Mouse (Mus musculus) liver, embryonic 13.5 days (tissue): ENCODE data around the gene Zfp292. TPM values are rescaled to one million over a fixed set of nuclear protein-coding genes. Genes with fewer than 3 reads are reported as not detected.

ENCODE experiments used
- ATAC-seq: fragments of 200-750 bp; cut with Nextera tagmentation; 2 replicates; pipeline ENCODE4 v1.8.0; 2017; ENCODE audit warnings: low read depth, mild to moderate bottlenecking, moderate number of reproducible peaks, moderate library complexity
- DNase-seq: peaks from one replicate; pipeline ENCODE4 v3.0.0; 2022
- H3K27ac ChIP-seq: fragments of 300-500 bp; sonication (generic); 2 replicates; pipeline ENCODE4 v1.5.1; 2015; ENCODE audit warnings: moderate library complexity, mild to moderate bottlenecking, inconsistent platforms
- H3K27me3 ChIP-seq: fragments of 300-500 bp; sonication (generic); 2 replicates; pipeline ENCODE4 v1.6.1; 2015; ENCODE audit warnings: mild to moderate bottlenecking, inconsistent platforms
- H3K36me3 ChIP-seq: fragments of 300-500 bp; sonication (generic); 2 replicates; pipeline ENCODE4 v1.6.1; 2015; ENCODE audit warnings: mild to moderate bottlenecking, inconsistent platforms
- H3K4me1 ChIP-seq: fragments of 300-500 bp; sonication (generic); replicated peaks from 2 replicates; pipeline ENCODE4 v1.6.1; 2015; ENCODE audit warnings: inconsistent platforms
- H3K4me2 ChIP-seq: fragments of 300-500 bp; sonication (generic); 2 replicates; pipeline ENCODE4 v1.6.1; 2015; ENCODE audit warnings: inconsistent platforms, mild to moderate bottlenecking, moderate library complexity
- H3K4me3 ChIP-seq: fragments of 300-500 bp; sonication (generic); replicated peaks from 2 replicates; pipeline ENCODE4 v1.5.1; 2015; ENCODE audit warnings: mild to moderate bottlenecking, inconsistent platforms
- H3K9ac ChIP-seq: fragments of 300-500 bp; sonication (generic); 2 replicates; pipeline ENCODE4 v1.6.1; 2015; ENCODE audit warnings: mild to moderate bottlenecking, inconsistent platforms
- H3K9me3 ChIP-seq: fragments of 300-500 bp; sonication (generic); replicated peaks from 2 replicates; pipeline ENCODE4 v1.6.1; 2016; ENCODE audit warnings: inconsistent platforms
- WGBS: fragments of 180-500 bp; shearing (Covaris S2); methylation state at CpG from one replicate; pipeline ENCODE4 v1.1.7; 2015; ENCODE audit not compliant: insufficient replicate concordance; 5-methylcytosine and 5-hydroxymethylcytosine counted together
- polyA plus RNA-seq: library from polyadenylated mRNA; unstranded; fragments of >200 nt; fragmentation: Nextera tagmentation; extraction: Ambion mirVana; gene quantifications from 2 replicates; pipeline ENCODE4 v1.2.1, GENCODE M21; 2015

Zfp292 gene
- polyA plus RNA-seq, 1 experiment from 2014 or later: 4.2 TPM

GRCm38 (mm10) chr4:34900155-34900554 is 17.4 kb upstream of the Zfp292 start:
- ATAC-seq: no peak
- DNase-seq: no peak

GRCm38 (mm10) chr4:34899322-34899721 is 16.6 kb upstream of the Zfp292 start:
- Histone ChIP-seq H3K9ac (no peak overlapping the region), H3K4me2 (no peak overlapping the region), H3K4me3 (no peak overlapping the region), H3K27ac (no peak overlapping the region), H3K4me1 (no peaks in the 10 kb centered on the region), H3K9me3 (no peaks in the 10 kb centered on the region), H3K36me3 (no peaks in the 10 kb centered on the region), H3K27me3 (peaks cover 6% of the 10 kb centered on the region; the same call in 1 of the 2 replicates)
- no peak for ATAC-seq
- 67% methylated on average over 1 of the region's 1 CpGs for WGBS
- no peak for DNase-seq

More at GRCm38 (mm10) chr4:34900155-34900554, 17.4 kb upstream of the Zfp292 start:
- no peak overlapping the region for H3K4me3 ChIP-seq
- WGBS: 55% methylated on average over 9 of the region's 9 CpGs
- H3K27me3 ChIP-seq: peaks cover 6% of the 10 kb centered on the region; the same call in 1 of the 2 replicates
- H3K9ac ChIP-seq: no peak overlapping the region
- H3K27ac ChIP-seq: no peak overlapping the region
- no peaks in the 10 kb centered on the region for H3K9me3 ChIP-seq
- H3K4me2 ChIP-seq: no peak overlapping the region
- H3K4me1 ChIP-seq: no peaks in the 10 kb centered on the region
- no peaks in the 10 kb centered on the region for H3K36me3 ChIP-seq

GRCm38 (mm10) chr4:34898497-34898896 is 15.7 kb upstream of the Zfp292 start:
- H3K27me3 ChIP-seq: peaks cover 6% of the 10 kb centered on the region; the same call in 1 of the 2 replicates
- no peak overlapping the region for H3K4me3 ChIP-seq

GRCm38 (mm10) chr4:34893479-34893878 is 10.7 kb upstream of the Zfp292 start, which contains the start of gene Cga:
Gene Cga, plus strand, starts transcription at chr4:34893779.
- Histone ChIP-seq H3K27me3 (peaks cover 30% of the 10 kb centered on the region), H3K4me1 (peaks cover 16% of the 10 kb centered on the region), H3K27ac (no peak within 1 kb of the TSS), H3K9me3 (no peaks in the 10 kb centered on the region), H3K36me3 (no peaks in the 10 kb centered on the region), H3K9ac (no peak within 1 kb of the TSS), H3K4me3 (no peak within 1 kb of the TSS), H3K4me2 (no peak within 1 kb of the TSS)
- DNase-seq: no peak
- no peak for ATAC-seq
- 50% methylated on average over 1 of the region's 1 CpGs for WGBS

More at GRCm38 (mm10) chr4:34898497-34898896, 15.7 kb upstream of the Zfp292 start:
- H3K36me3 ChIP-seq: no peaks in the 10 kb centered on the region
- H3K9me3 ChIP-seq: no peaks in the 10 kb centered on the region
- 48% methylated on average over 2 of the region's 2 CpGs for WGBS
- H3K4me1 ChIP-seq: no peaks in the 10 kb centered on the region
- no peak overlapping the region for H3K4me2 ChIP-seq
- no peak overlapping the region for H3K9ac ChIP-seq
- H3K27ac ChIP-seq: no peak overlapping the region
- ATAC-seq: no peak
- no peak for DNase-seq

GRCm38 (mm10) chr4:34889812-34890185 is 7.0 kb upstream of the Zfp292 start:
- Histone ChIP-seq H3K9me3 (no peaks in the 10 kb centered on the region), H3K27me3 (peaks cover 26% of the 10 kb centered on the region), H3K27ac (no peak overlapping the region), H3K4me2 (0 out of 2 replicates have a peak overlapping the region, but pooled peaks have one; percentile 28), H3K36me3 (no peaks in the 10 kb centered on the region), H3K4me1 (peaks cover 34% of the 10 kb centered on the region), H3K4me3 (no peak overlapping the region), H3K9ac (0 out of 2 replicates have a peak overlapping the region, but pooled peaks have one; percentile 22)
- WGBS: 22% methylated on average over 2 of the region's 2 CpGs
- DNase-seq (no peak), ATAC-seq (no peak)

GRCm38 (mm10) chr4:34889101-34889811 is 6.5 kb upstream of the Zfp292 start:
- no peak overlapping the region for H3K4me3 ChIP-seq
- ATAC-seq (no peak), DNase-seq (no peak)
- H3K36me3 ChIP-seq: no peaks in the 10 kb centered on the region
- WGBS: 11% methylated on average over 15 of the region's 15 CpGs
- H3K27ac ChIP-seq: no peak overlapping the region
- H3K27me3 ChIP-seq: peaks cover 26% of the 10 kb centered on the region
- H3K4me1 ChIP-seq: peaks cover 34% of the 10 kb centered on the region
- no peaks in the 10 kb centered on the region for H3K9me3 ChIP-seq
- peak overlapping the region; percentile 31; the same call in 1 of the 2 replicates for H3K9ac ChIP-seq
- H3K4me2 ChIP-seq: peak overlapping the region; percentile 28

- H3K4me1 ChIP-seq: peaks cover 42% of the 10 kb centered on the region
- H3K9ac ChIP-seq: peak overlapping the region; percentile 86
- WGBS: 15% methylated on average over 7 of the region's 7 CpGs
- ATAC-seq: no peak
- no peaks in the 10 kb centered on the region for H3K9me3 ChIP-seq
- peaks cover 26% of the 10 kb centered on the region for H3K27me3 ChIP-seq
- H3K36me3 ChIP-seq: no peaks in the 10 kb centered on the region
- peak overlapping the region; percentile 84 for H3K27ac ChIP-seq
- peak overlapping the region; percentile 81 for H3K4me3 ChIP-seq
- peak overlapping the region; percentile 90 for H3K4me2 ChIP-seq
- DNase-seq: no peak
Measured at GRCm38 (mm10) chr4:34887295-34887694, 4.5 kb upstream of the Zfp292 start.

GRCm38 (mm10) chr4:34886490-34887111 is 3.8 kb upstream of the Zfp292 start:
- peak overlapping the region; percentile 81 for H3K4me3 ChIP-seq
- WGBS: under 1% methylated on average over 48 of the region's 48 CpGs
- H3K27me3 ChIP-seq: peaks cover 25% of the 10 kb centered on the region
- peaks cover 47% of the 10 kb centered on the region for H3K4me1 ChIP-seq
- H3K4me2 ChIP-seq: peak overlapping the region; percentile 90
- peak; percentile 80 for DNase-seq
- H3K36me3 ChIP-seq: no peaks in the 10 kb centered on the region
- peak overlapping the region; percentile 86 for H3K9ac ChIP-seq
- H3K27ac ChIP-seq: peak overlapping the region; percentile 84
- H3K9me3 ChIP-seq: no peaks in the 10 kb centered on the region
- ATAC-seq: peak; percentile 82

GRCm38 (mm10) chr4:34885631-34886351 is 3.0 kb upstream of the Zfp292 start:
- no peaks in the 10 kb centered on the region for H3K36me3 ChIP-seq
- peak overlapping the region; percentile 86 for H3K9ac ChIP-seq
- WGBS: 34% methylated on average over 9 of the region's 9 CpGs
- H3K27me3 ChIP-seq: peaks cover 16% of the 10 kb centered on the region; the same call in 1 of the 2 replicates
- H3K27ac ChIP-seq: peak overlapping the region; percentile 84
- no peak for ATAC-seq
- no peak for DNase-seq
- no peaks in the 10 kb centered on the region for H3K9me3 ChIP-seq
- peak overlapping the region; percentile 90 for H3K4me2 ChIP-seq
- peaks cover 55% of the 10 kb centered on the region for H3K4me1 ChIP-seq
- H3K4me3 ChIP-seq: peak overlapping the region; percentile 81

- H3K27me3 ChIP-seq: peaks cover under 1% of the 10 kb centered on the region; the same call in 1 of the 2 replicates
- H3K4me2 ChIP-seq: peak overlapping the region; percentile 83
- H3K27ac ChIP-seq: peak overlapping the region; percentile 92; the same call in 1 of the 2 replicates
- peaks cover 5% of the 10 kb centered on the region; the same call in 1 of the 2 replicates for H3K36me3 ChIP-seq
- peaks cover 52% of the 10 kb centered on the region for H3K4me1 ChIP-seq
- H3K4me3 ChIP-seq: peak overlapping the region; percentile 92
- no peak for ATAC-seq
- H3K9ac ChIP-seq: peak overlapping the region; percentile 92
- no peaks in the 10 kb centered on the region for H3K9me3 ChIP-seq
- 49% methylated on average over 16 of the region's 16 CpGs for WGBS
- DNase-seq: no peak
Measured at GRCm38 (mm10) chr4:34883366-34884029, 738 bp upstream of the Zfp292 start.
